Mouse (Mus musculus) testis, adult 2 months (tissue): ENCODE data around the gene Gtf2e1. TPM values are rescaled to one million over a fixed set of nuclear protein-coding genes. Genes with fewer than 3 reads are reported as not detected.

Experiments
- H3K27ac ChIP-seq: fragments of 200-500 bp; 2 replicates; pipeline ENCODE4 v1.5.1; 2012; ENCODE audit warnings: low read depth, low read length; ENCODE audit not compliant: control insufficient read depth, insufficient read depth
- H3K27me3 ChIP-seq: fragments of 200-500 bp; 2 replicates; pipeline ENCODE4 v1.6.1; 2012; ENCODE audit warnings: mild to moderate bottlenecking, low read length, moderate library complexity; ENCODE audit not compliant: control insufficient read depth, insufficient read depth
- H3K36me3 ChIP-seq: fragments of 200-500 bp; 2 replicates; pipeline ENCODE4 v1.6.1; 2012; ENCODE audit warnings: mild to moderate bottlenecking, low read length; ENCODE audit not compliant: control insufficient read depth, insufficient read depth
- H3K4me1 ChIP-seq: fragments of 200-500 bp; 2 replicates; pipeline ENCODE4 v1.6.1; 2012; ENCODE audit warnings: low read length; ENCODE audit not compliant: control insufficient read depth, insufficient read depth
- H3K4me3 ChIP-seq: fragments of 200-500 bp; 2 replicates; pipeline ENCODE4 v1.5.1; 2012; ENCODE audit warnings: low read depth, mild to moderate bottlenecking, low read length, moderate library complexity, mixed read lengths; ENCODE audit not compliant: control insufficient read depth
- CTCF ChIP-seq: fragments of 200-500 bp; IDR thresholded peaks from 2 replicates; pipeline ENCODE4 v1.5.1; 2012; ENCODE audit warnings: low read depth, mild to moderate bottlenecking, inconsistent platforms, low read length, moderate library complexity; ENCODE audit not compliant: control insufficient read depth, insufficient read depth, insufficient replicate concordance
- POLR2A ChIP-seq: fragments of 200-500 bp; IDR thresholded peaks from 2 replicates; pipeline ENCODE4 v1.6.1; 2012; ENCODE audit warnings: low read depth, mild to moderate bottlenecking, inconsistent platforms, low read length, moderate library complexity; ENCODE audit not compliant: control insufficient read depth
- polyA plus RNA-seq: library from polyadenylated mRNA; depleted of rRNA; stranded (reverse); fragments of >200 nt; gene quantifications from 2 replicates; pipeline ENCODE4 v1.2.3, GENCODE M21; 2012

The Gtf2e1 gene
- polyA plus RNA-seq, 1 experiment = 10.7 TPM

DNA sequence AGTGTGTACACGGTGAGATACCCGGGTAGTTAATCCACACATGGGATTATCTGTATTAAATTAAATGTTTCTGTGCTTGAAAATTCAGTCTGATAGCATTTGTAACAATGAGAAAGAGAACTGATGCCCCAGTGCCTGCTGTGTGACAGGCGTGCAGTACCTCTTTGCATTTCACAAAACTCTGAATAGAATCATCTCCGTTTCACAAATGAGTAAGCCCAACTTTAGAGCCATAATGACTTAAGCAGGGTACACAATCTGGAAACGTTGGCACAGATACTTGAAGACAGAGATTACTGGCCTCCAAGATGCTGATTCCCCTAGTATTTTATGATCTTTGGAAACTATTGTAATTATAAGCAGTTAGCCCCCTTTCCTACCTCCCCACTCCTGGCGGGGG, 26.5 kb upstream of the Gtf2e1 start:
- Histone ChIP-seq H3K4me1 (no peaks in the 10 kb centered on the region), H3K36me3 (no peaks in the 10 kb centered on the region), H3K27ac (no peak overlapping the region), H3K4me3 (no peak overlapping the region), H3K27me3 (no peaks in the 10 kb centered on the region)
- TF ChIP-seq POLR2A (no peak), CTCF (no peak)

DNA sequence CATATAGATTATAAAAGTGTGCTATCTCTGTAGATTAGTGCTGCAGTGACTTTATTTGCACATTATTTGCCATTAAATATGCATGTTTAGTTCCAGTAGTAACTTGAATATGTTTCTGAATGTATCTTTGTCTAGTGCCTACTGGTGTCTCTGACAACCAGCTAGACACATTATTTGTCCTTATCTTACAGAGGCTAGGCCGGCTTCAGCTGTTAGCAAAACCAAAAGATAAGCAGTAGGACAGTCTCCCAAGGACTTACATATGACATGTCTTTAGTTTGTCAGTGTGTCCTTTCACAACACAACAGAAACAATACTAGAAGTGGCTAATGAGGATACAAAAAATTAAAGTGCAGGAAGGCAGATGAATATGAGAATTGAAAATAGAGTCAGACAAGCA, 25.5 kb upstream of the Gtf2e1 start:
- Histone ChIP-seq H3K4me1 (no peaks in the 10 kb centered on the region), H3K27me3 (no peaks in the 10 kb centered on the region), H3K27ac (no peak overlapping the region), H3K4me3 (no peak overlapping the region), H3K36me3 (no peaks in the 10 kb centered on the region)
- TF ChIP-seq POLR2A (no peak), CTCF (no peak)

DNA sequence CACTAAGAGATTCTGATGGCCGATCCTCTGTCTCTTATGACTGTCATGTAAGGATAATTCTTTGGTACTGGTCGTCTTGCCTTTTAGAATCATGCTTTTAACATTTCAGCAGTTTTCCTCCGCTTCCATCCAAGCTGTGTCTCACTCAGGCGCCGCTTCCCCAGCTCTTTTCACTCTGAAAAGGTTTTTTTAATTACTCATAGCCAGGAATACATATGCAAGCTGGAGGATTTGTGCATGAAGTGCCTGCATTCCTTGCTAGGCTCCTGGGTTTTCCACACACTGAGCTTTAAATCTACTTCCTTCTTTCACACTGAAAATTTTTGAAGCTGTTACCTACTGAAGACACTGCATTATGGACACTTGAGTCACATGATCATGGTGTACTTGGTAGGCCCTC, 23.4 kb upstream of the Gtf2e1 start:
- no peaks in the 10 kb centered on the region for H3K4me1 ChIP-seq
- H3K36me3 ChIP-seq = no peaks in the 10 kb centered on the region
- H3K27ac ChIP-seq = no peak overlapping the region
- no peak for TF ChIP-seq POLR2A
- no peak for TF ChIP-seq CTCF
- no peak overlapping the region for H3K4me3 ChIP-seq
- H3K27me3 ChIP-seq = no peaks in the 10 kb centered on the region

DNA sequence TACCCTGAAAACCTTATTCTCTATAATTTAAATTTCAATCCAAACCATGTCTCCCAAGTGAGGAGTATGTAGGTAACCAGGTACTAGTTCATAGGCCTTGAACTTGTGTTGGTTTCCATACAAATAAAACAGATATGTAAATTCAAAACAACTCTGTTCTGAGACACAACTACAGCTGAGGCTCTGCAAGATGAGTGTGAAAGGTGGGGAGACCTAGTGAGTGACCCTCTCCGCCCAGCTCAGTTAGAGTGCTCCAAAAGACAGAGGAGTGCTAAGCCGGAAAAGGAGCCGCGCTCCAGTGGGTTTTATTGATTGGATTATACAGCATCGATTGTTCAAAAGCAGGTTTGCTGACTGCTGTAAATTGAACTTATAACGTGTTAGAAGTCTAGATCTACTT, 22.8 kb upstream of the Gtf2e1 start:
- no peaks in the 10 kb centered on the region for H3K4me1 ChIP-seq
- no peak overlapping the region for H3K27ac ChIP-seq
- no peak for TF ChIP-seq CTCF
- TF ChIP-seq POLR2A = no peak
- H3K36me3 ChIP-seq = peaks cover 3% of the 10 kb centered on the region; the same call in 1 of the 2 replicates
- no peaks in the 10 kb centered on the region for H3K27me3 ChIP-seq
- H3K4me3 ChIP-seq = no peak overlapping the region

DNA sequence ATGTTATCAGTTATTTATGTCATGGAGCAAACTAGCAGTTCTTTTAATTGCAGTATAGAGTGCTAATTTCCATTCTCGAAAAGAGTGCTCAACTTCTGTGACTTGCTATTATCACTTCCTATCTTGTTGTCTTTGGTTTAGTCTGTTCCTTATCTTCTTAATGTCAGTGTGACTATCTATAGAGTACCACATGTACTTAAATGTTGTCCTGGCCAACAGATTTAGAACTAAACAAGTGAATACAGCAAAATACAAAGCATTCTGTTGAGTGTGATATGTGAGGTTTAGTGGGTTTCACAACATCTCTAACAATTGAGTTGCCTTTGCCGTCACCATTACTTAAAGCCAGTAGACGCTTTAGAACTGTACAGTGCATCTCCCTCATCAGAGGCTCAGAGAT, 13.2 kb upstream of the Gtf2e1 start:
- H3K4me1 ChIP-seq = no peaks in the 10 kb centered on the region
- no peaks in the 10 kb centered on the region for H3K27me3 ChIP-seq
- H3K36me3 ChIP-seq = peaks cover 2% of the 10 kb centered on the region; the same call in 1 of the 2 replicates
- H3K27ac ChIP-seq = no peak overlapping the region
- TF ChIP-seq CTCF (no peak), POLR2A (no peak)
- no peak overlapping the region for H3K4me3 ChIP-seq

DNA sequence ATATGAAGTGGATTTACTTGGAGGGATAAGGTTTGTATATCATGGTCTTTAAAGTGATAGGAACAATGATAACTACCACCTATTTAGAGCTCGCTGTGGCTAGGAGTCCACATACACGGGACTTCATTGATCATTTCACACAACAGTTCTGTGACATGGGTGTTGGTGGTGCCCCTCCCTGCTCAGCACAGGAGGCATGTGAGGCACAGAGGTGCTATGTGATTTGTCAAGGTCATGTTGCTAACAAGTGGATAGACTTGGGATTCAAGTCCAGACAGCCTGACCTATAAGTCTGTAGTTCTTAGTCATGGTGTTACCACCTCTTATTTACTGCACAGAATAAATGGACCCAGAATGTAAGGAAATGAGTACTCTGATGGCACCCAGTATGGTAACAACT, 11.4 kb upstream of the Gtf2e1 start:
- H3K27me3 ChIP-seq = no peaks in the 10 kb centered on the region
- H3K4me1 ChIP-seq = no peaks in the 10 kb centered on the region
- H3K4me3 ChIP-seq = peak overlapping the region; percentile 73
- TF ChIP-seq CTCF (no peak), POLR2A (no peak)
- H3K27ac ChIP-seq = no peak overlapping the region
- H3K36me3 ChIP-seq = no peaks in the 10 kb centered on the region

DNA sequence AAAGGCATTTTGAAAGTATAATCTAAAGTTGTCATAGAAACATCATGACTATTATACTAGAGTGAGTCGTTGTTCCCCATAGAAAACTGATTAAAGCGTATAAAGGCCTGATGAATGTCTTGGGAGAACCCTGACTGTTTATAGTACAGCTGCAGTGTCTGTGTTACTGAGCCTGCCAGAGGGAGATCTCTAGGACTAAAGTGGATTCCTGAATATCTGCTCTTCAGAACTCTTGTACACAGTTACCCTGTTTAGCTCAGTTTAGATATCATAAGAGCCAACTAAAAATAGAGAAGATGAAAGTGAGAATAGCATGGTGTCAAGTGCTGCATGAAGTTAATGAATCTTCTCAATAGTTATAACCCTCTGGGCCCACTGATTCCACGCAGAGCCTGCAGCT, 10.7 kb upstream of the Gtf2e1 start:
- no peaks in the 10 kb centered on the region for H3K27me3 ChIP-seq
- no peaks in the 10 kb centered on the region for H3K4me1 ChIP-seq
- no peak overlapping the region for H3K4me3 ChIP-seq
- no peak for TF ChIP-seq CTCF
- no peak for TF ChIP-seq POLR2A
- no peaks in the 10 kb centered on the region for H3K36me3 ChIP-seq
- H3K27ac ChIP-seq = no peak overlapping the region

DNA sequence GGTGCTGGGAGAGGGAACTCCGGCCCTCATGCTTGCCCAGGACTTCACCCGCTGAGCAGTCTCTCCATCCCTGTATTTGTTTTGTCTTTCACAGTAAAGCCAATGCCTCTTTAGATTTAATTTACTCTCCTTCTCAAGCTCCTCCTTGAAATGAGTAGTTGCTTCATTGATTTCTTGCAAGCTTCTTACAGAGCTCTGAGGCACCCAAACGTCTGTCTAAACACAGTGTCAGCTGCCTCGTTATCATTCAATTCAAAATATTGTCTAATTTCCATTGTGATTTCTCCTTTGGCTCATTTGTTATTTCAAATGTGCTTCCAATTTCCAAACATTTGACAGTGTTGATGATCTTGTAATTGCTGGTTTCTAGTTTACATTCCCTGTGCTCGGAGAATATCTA, 6.7 kb upstream of the Gtf2e1 start:
- no peak overlapping the region for H3K27ac ChIP-seq
- peaks cover 3% of the 10 kb centered on the region; the same call in 1 of the 2 replicates for H3K36me3 ChIP-seq
- no peaks in the 10 kb centered on the region for H3K4me1 ChIP-seq
- TF ChIP-seq POLR2A = no peak
- no peak for TF ChIP-seq CTCF
- H3K4me3 ChIP-seq = no peak overlapping the region
- no peaks in the 10 kb centered on the region for H3K27me3 ChIP-seq
